Mouse (Mus musculus) kidney, postnatal 10 days (tissue): ENCODE measurements at regions not wholly inside any gene's neighbourhood (a gene's known extent, or its start where the extent isn't known, plus 50 kb on each side); places are given as distances from the start of the nearest gene placed in this dataset.

ENCODE experiments used
- DNase-seq: peaks from one replicate; pipeline ENCODE4 v3.0.0; 2021; ENCODE audit warnings: mixed read lengths

GRCm38 (mm10) chr16:95196622-95197021 is 60.7 kb upstream of the Kcnj15 start:
- peak; percentile 85 for DNase-seq

- DNase-seq, result no peak
Measured at GRCm38 (mm10) chr16:95198795-95199563, 58.4 kb upstream of the Kcnj15 start.

DNA sequence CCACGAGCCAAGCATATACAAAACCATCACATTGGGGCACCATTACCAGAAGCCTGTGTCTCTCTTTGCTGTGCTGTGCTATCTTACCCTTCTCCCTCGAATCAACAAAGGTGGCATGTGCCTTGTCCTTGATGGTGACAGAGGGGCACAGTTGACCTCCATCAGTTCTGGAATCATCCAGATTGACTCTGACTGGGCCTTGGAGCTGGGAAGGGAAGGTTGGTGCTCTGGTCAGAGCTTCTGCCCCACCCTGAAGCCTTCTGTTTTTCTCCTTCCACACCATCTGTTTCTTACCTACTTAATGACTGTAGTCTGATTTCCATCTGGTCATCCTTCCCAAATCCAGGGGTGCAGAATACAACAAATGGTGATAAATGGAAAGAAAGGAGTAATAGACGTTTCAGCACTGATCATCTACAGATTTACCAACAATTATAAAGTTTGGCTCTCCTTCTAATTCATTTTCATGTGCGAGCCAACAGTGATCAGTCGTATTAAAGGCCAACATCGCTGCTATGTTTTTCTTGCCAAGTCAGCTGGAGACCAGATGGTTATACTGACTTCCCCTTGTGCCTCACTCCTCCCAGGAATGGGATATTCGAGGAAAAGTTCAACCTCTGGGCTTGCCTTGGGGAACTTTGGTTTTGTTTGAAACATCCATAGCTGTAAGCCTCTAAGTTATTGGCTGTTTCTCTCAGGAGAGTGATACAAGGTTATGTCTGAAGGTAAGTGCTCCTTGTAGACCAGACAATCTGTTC is 55.1 kb upstream of the Kcnj15 start:
- DNase-seq, result no peak

DNA sequence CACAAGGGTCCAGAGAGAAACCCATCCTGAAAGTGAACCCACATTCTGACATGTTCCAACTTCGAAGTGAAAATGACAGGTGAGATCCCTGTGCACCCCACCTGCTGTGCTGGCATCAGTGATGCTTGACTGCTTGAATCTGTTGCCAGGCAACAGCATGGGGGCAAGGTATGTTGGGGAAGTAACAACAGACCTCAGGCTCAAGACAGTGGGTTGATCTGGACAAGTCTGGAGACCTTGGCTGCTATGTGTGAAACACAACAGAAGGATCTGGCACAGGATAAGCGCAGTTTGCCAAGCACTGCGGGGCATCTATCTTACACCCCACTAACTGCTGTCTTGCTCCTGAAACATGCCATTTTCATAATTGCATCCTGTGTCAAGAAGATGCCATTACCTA is 54.3 kb upstream of the Kcnj15 start:
- no peak for DNase-seq

GRCm38 (mm10) chr16:95203790-95204189 is 53.6 kb upstream of the Kcnj15 start:
- DNase-seq, result no peak

DNA sequence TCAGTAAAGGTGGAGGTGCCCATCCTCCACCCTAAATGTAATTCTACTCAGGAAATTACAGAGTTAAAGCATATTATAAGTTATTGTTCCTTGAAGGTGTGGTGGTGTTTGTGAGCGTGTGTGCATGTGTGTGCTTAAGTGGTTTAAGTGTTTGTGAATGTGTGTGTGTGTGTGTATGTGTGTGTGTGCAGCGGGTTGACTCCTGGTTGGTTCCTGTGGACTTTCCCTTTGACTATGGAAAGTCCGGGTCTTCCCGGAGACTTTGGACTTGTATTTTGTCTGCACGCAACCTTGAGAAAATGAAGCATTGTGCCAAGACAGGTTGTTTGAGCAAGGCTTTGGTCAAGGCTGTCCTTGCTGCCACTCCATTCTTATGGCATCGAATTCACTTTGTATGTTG is 52.9 kb upstream of the Kcnj15 start:
- no peak for DNase-seq

- DNase-seq, result no peak
Measured at GRCm38 (mm10) chr16:95206445-95206844, 50.9 kb upstream of the Kcnj15 start.

DNA sequence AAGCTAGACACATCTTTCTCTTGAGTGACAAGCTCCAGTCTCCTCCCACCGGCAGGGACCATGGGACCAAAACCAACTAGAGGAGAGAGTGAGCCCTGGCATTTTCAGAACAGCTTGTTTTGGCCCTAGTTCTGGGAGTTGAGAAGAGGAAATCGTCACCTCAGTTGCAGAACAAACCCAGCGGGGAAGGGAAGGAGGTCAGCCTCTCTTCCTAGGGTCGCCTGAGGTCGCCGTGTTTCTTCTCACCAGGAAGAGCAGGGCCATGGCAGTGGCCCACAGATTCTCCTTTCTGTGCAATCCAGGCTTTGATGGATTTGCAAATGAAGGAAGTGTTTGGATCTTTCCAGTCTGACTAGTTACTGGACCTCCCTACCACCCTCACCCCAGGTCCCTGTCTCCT is 49.8 kb upstream of the Kcnj15 start:
- no peak for DNase-seq
